8 mouse cellular contexts compared by ENCODE assay signal in genomic region chr9:3258396-3259300, GRCm38 (mm10).
DNase-seq lines count a peak whose midpoint lies in the region; ATAC-seq lines count a peak whose summit lies in the region.

No protein-coding gene starts in this region.

- H3K4me3 ChIP-seq in forebrain, embryonic 11.5 days (ENCODE audit: low read depth, low read length), result no peak overlapping the region

- H3K4me2 ChIP-seq in forebrain, embryonic 11.5 days (ENCODE audit: low read depth, low read length, severe bottlenecking), result no peak overlapping the region

- no peak overlapping the region for H3K27ac ChIP-seq in forebrain, embryonic 11.5 days (ENCODE audit: low read depth, low read length)

- peaks cover 6% of the 10 kb centered on the region for H3K9me3 ChIP-seq in forebrain, embryonic 11.5 days (ENCODE audit: control insufficient read depth, low read length)

- no peaks in the 10 kb centered on the region for H3K36me3 ChIP-seq in forebrain, embryonic 11.5 days (ENCODE audit: control insufficient read depth, insufficient read depth, low read length)

- H3K4me1 ChIP-seq in forebrain, embryonic 11.5 days (replicated peaks; ENCODE audit: control insufficient read depth, insufficient read depth, low read length), result no peaks in the 10 kb centered on the region

- no peak overlapping the region for H3K9ac ChIP-seq in forebrain, embryonic 11.5 days (ENCODE audit: low read length)

- no peaks in the 10 kb centered on the region for H3K27me3 ChIP-seq in forebrain, embryonic 11.5 days (ENCODE audit: control insufficient read depth, insufficient read depth, low read length)

- DNase-seq in layer of hippocampus, adult 18-20 months (ENCODE audit: low spot score in 2 of 2), result peak; percentile 4 to 46
- DNase-seq in layer of hippocampus, adult 9-10 months (ENCODE audit: low spot score), result no peak
- peak; percentile 52 to 74 for DNase-seq in adrenal gland, postnatal 36 days
- DNase-seq in forebrain, embryonic 11.5 days (ENCODE audit: low spot score), result peak; percentile 93
- peak; percentile 42 to 59 for DNase-seq in layer of hippocampus, postnatal 10 days (ENCODE audit: low spot score in 2 of 2)
- peak; percentile 52 for DNase-seq in right cerebral cortex, postnatal 14 days

- WGBS in forebrain, embryonic 11.5 days, result 72% methylated on average over 10 of the region's 10 CpGs

- ATAC-seq in forebrain, embryonic 11.5 days (replicated peaks; ENCODE audit: low FRiP score), result peak; percentile 100
- peak; percentile 98 to 99 for ATAC-seq in hematopoietic stem cell, adult 5-6 weeks (replicated peaks in 1 of 2; ENCODE audit: insufficient read depth in 1 of 2, low FRiP score in 2 of 2, low TSS enrichment in 1 of 2, low read depth in 1 of 2, poor library complexity in 2 of 2, severe bottlenecking in 2 of 2)
- ATAC-seq in megakaryocyte, adult 5-6 weeks (ENCODE audit: poor library complexity, severe bottlenecking), result peak; percentile 98
